Mouse (Mus musculus): ENCODE results near the gene Bcr. TPM values are rescaled to one million over a fixed set of nuclear protein-coding genes. Genes with fewer than 3 reads are reported as not detected.

Bcr gene
- polyA plus RNA-seq, 1 experiment: 35.5 TPM

GRCm38 (mm10) chr10:75182151-75182774 lies 121.9 kb downstream of the Bcr start:
- DNase-seq (ENCODE audit: low spot score): no peak

DNA sequence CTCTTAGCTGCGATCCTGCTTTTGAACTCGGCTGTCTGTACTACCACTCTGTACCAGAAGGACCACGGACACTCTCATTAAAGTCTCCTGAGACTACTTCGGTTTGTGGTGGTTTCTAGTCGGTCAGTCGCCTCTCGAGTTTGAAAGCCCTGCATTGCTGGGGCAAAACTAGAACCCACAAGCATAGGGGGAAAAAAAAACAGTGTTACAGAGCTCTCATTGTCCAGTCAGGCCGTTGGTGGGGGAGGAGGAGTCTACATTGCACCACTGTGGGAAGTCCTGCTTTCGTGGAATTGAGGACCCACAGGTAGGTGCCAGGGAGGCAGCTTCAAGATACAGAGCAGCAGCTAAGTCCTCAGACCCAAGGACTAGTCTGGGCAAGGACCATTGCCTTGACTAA lies 124.4 kb downstream of the Bcr start:
- DNase-seq (ENCODE audit: low spot score): no peak

GRCm38 (mm10) chr10:75186551-75186950 lies 126.2 kb downstream of the Bcr start:
- no peak for DNase-seq (ENCODE audit: low spot score)

GRCm38 (mm10) chr10:75187366-75188056 lies 127.1 kb downstream of the Bcr start:
- DNase-seq (ENCODE audit: low spot score): no peak

- no peak for DNase-seq (ENCODE audit: low spot score)
Measured at GRCm38 (mm10) chr10:75191647-75192046, 131.3 kb downstream of the Bcr start.

DNA sequence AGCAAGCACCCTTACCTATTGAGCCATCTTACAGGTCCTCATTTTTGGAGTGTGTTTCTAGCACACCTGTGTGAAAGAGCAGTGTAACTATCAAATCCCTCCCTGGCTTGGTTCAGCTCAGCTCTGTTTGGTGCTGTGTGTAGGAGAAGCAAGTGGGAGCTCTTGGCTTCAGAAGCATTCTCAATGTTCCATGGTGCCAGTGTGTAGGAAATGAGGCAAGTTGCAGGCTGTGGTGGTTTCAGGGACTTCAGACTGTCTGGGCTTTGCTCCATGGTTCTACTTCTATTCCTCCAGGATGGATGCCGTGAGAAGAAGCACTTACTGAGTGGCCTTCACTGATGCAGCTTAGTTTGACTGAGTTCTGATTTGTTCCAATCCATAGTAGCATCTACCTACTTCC lies 137.4 kb downstream of the Bcr start:
- DNase-seq (ENCODE audit: low spot score): no peak

- no peak for DNase-seq (ENCODE audit: low spot score)
Measured at GRCm38 (mm10) chr10:75200733-75201132, 140.3 kb downstream of the Bcr start.

- no peak for DNase-seq (ENCODE audit: low spot score)
Measured at GRCm38 (mm10) chr10:75206192-75206591, 145.8 kb downstream of the Bcr start.

GRCm38 (mm10) chr10:75210841-75211240 lies 150.4 kb downstream of the Bcr start:
- DNase-seq (ENCODE audit: low spot score): no peak

- DNase-seq (ENCODE audit: low spot score): peak; percentile 93
Measured at GRCm38 (mm10) chr10:75211807-75212645, 151.6 kb downstream of the Bcr start, which contains the start of gene Specc1l. Gene Specc1l, plus strand, starts transcription at chr10:75212073.

- no peak for DNase-seq (ENCODE audit: low spot score)
Measured at GRCm38 (mm10) chr10:75212981-75213380, 152.6 kb downstream of the Bcr start.

DNA sequence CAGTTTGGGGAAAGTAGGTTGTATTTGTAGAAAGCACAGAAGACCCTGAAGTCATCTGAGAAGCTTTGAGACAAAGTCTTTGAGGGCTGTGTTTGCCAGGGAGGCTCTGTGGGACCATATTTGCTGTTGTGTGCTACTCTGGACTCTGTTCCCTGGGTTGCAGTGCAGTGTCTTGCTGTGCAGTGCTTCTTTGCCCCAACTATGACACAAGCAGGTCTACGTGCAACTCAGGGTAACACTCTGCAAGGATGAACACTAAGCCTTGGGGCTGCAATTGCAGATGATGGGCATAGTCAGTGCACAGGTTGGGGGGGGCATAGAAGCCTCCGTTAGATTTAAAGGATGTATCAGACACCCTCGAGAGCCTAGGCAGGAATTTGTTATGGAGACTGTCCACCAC lies 160.3 kb downstream of the Bcr start:
- DNase-seq (ENCODE audit: low spot score): no peak

GRCm38 (mm10) chr10:75221936-75222610 lies 161.7 kb downstream of the Bcr start:
- no peak for DNase-seq (ENCODE audit: low spot score)

GRCm38 (mm10) chr10:75222611-75222998 lies 162.2 kb downstream of the Bcr start:
- no peak for DNase-seq (ENCODE audit: low spot score)

DNA sequence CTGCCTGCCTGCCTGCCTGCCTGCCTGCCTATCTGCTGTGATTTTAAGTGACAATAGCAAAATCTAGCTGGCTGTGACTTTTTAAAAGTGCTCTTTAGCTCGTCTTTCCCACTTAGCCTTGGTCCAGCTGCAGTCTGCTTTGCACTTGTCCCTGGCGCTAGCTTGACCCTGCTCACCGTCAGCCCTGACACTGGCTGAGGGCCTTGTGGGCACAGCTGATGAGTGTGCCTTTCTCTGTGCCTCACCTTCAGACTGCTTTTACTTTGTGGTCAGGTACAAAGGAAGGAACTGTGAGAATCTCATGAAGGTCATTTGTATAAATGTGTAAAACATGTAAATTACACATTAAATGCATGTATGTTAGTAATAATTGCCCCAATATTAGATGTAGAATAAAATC lies 163.8 kb downstream of the Bcr start:
- DNase-seq (ENCODE audit: low spot score): no peak

DNA sequence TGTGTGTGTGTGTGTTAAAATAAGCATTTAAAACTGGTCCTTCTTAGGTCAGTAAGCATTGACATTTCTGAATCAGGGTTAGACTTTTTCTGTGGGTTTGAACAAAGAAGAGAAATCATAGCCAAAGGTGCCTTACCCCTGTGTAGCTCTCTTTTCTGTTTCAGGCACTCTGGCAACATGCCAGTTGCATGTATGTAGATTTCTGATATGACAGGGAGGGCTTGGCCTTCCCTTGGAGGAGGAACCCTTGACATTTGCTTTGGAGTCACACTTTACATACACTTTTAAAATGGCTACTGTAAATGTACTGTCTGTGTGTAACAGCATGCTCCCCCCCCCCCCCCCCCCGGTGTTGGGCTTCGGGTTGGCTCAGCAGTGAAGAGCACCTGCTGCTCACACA lies 164.2 kb downstream of the Bcr start:
- DNase-seq (ENCODE audit: low spot score): no peak

DNA sequence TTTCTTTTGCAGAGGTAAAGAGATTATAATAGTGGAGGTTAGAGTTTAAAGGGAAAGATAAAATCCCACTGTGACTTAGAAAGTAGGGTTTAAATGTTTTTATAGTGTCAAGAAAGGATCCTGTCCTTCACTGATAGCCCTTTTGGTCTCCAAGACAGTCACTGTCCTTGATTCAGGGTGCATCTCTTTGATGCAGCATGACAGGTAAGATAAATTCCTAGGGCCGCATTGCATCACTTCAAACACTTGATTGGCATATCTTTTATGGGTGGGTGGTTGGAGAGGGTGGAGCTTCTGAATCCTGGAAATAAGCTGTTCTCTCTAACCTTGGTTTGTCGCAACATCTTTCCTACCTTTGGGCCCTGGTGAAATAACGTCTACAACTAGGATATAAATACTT lies 167.0 kb downstream of the Bcr start:
- DNase-seq (ENCODE audit: low spot score): no peak

- DNase-seq (ENCODE audit: low spot score): no peak
Measured at GRCm38 (mm10) chr10:75230572-75230971, 170.2 kb downstream of the Bcr start.

GRCm38 (mm10) chr10:75231876-75232275 lies 171.5 kb downstream of the Bcr start:
- no peak for DNase-seq (ENCODE audit: low spot score)

- no peak for DNase-seq (ENCODE audit: low spot score)
Measured at GRCm38 (mm10) chr10:75232612-75233155, 172.3 kb downstream of the Bcr start.

GRCm38 (mm10) chr10:75233489-75233888 lies 173.1 kb downstream of the Bcr start:
- DNase-seq (ENCODE audit: low spot score): no peak
